Mouse (Mus musculus) induced T-regulatory cell, adult 2 months (primary cell): ENCODE data around the gene Klf7.

Source experiments
- DNase-seq: peaks from one replicate; pipeline ENCODE4 v3.0.0-alpha.2; 2012; ENCODE audit warnings: low read depth

Gene Klf7

GRCm38 (mm10) chr1:64020672-64021635 lies 101.1 kb downstream of the Klf7 start:
- no peak for DNase-seq

DNA sequence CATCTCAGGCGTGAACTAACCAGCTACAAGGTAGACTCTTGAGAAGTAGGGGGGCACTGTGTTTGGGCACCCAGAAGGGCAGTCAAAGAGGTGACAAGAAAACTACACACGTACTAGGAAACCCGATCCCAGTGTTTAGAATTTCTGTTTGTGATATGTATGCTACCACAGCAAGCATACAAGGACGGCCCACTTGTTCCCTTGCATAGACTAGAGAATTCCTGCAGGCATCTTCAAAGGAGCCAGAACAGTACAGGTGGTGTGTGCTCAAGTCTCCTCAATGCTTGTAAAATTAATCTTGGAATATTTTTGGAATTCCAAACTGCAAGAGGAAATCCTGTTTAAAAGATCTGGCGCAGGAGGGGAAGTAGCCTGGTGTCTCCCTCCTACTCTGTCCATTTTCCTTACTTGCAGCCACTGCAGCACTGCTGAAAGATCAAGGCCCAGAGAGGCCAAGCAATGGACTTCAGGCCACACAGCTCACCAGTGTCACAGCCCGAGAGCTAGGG lies 102.9 kb downstream of the Klf7 start:
- DNase-seq: no peak

- DNase-seq: no peak
Measured at GRCm38 (mm10) chr1:64018466-64019077, 103.5 kb downstream of the Klf7 start.

DNA sequence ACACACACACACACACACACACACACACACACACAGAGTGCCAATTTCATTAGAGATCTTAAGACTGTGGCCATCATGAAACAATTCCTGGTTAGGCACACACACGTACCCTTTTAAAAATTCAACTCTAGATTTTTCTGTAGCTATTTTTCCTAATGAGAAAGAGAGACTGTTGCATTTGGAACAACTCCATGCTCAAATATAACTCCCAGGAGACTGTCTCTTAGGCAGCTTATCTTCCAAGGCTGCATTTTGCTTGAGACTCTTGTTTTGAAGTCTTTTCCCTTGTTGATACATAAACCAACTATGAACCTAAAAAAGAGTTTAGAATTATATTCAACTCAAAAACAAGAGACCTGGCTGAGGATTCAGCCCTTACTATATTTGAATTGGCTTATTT lies 108.0 kb downstream of the Klf7 start:
- DNase-seq: no peak

DNA sequence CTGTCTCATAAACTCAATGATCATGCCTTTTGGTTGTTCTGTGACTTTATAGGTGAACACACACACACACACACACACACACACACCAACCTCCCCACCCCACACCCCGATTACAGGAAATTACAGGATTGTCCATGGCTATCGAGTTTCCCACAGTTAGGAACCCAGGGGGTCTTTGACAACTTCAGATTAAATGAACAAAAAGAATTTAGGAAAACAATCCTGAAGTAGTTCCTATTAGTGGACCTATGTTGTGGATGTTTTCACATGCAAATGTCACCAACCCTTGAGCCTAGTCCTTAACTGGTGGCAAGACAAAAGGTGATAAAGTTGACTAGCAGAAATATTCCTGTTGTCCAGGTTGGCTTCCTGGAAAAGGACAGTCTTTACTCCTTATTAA lies 113.1 kb downstream of the Klf7 start:
- DNase-seq: no peak

GRCm38 (mm10) chr1:64008031-64008430 lies 114.1 kb downstream of the Klf7 start:
- no peak for DNase-seq

DNA sequence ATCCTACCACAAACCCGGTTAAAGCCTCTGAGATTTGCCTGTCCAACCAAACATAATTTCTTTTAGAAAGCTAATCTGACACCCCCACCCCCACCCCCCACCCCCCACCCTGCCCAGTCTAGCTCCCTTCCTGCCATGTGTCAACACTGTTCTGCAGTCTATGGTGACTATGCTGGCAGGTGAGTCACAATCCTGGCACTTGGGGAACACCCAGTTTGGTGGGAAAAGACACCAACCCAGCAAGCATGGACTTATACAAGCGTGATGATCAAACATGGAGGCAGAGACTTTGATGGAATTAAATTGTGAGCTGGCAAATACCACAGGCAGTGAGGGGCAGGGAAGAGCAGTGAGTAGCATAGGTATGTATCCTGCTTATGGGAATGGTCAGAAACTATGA lies 116.9 kb downstream of the Klf7 start:
- DNase-seq: no peak

DNA sequence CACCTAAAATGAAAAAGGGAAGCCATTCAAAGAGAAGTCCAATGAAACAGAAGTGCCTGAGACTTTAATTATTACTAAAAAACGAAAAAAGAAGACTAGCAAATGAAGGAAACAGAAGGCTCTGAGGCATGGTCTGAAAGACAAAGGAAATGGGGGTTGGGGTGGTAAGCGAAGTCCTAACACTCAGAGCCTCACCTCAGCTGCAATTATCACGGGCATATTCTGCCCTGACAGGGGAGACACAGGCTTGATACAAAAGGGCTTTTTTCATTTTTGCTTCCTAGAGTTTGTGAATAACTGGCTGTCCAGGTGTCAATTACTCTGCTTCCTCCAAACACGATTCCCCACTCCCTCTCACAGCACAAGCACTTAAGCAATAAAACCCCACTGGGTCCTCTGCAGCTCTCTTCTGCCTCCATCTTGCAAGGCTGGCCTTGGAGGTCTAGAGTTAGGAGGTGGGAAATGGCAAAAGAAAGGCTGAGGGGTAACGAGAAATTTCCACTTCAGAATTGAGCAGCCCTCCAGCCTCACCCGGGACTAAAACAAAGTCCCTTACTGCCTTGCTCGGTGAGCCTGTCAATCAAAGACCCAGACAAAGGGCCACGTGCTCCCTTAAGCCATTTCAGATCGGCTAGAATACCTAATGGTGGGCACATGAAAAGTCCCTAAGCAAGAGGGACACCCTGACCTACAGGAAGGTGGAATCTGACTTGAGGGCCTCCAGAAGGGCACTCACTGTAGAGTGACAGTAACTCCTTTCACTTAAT lies 118.4 kb downstream of the Klf7 start:
- no peak for DNase-seq

GRCm38 (mm10) chr1:64002036-64002435 lies 120.0 kb downstream of the Klf7 start:
- no peak for DNase-seq

GRCm38 (mm10) chr1:64000597-64000996 lies 121.5 kb downstream of the Klf7 start:
- peak; percentile 71 for DNase-seq

DNA sequence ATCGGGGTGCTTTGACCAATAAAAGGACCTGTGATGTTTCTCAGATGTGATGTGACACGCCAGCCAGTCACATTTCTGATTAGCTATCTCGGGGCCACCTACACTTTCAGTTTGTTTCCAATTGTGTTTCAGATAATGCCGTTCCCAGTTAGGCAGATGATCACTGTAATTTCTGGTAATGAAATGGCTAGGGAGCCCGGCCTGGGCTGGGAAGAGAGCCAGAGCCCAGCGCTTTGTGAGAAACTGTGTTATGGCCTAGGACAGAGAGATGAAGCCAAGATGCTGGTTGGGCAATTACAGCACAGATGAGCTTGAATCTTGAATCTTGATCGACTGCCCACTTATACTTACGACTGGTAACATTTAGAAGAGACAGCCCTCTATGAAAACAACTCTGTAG lies 122.6 kb downstream of the Klf7 start:
- no peak for DNase-seq

DNA sequence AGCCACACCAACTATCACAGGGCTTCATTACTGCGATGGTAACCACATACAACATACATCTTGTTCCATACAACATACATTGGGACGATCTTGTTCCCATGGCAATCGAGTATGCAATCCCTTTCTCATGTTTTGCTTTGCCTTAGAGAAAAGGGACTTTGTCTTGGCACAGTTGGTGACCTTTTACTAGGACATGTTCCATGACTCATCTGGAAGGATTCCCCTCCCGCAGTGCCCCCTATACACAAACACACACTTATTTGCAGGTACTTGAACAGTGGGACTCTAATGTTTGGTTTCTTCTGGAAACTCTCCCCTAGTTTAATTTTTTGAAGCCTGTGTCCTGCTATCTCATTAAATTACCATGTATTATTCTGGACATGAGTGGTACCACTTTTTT lies 123.2 kb downstream of the Klf7 start:
- no peak for DNase-seq

DNA sequence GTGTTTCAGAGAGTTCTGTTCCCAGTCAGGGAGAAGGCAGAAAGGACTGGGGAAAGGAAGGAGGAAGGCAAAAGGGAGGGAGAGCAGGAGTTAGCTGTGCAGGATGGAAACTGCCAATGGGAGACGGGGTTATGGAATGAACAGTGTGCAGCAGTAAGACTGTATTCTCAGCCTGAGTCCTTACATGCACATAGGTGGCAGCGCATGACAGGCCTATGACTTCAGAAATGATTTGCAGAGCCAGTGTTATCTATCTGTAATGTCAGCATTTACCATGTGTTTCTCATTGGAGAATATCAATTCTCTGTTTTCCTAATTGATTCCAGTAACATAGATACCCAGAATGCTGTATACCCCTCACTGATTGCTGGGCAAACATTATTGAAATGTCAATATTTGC lies 123.9 kb downstream of the Klf7 start:
- DNase-seq: no peak

GRCm38 (mm10) chr1:63995828-63996227 lies 126.3 kb downstream of the Klf7 start:
- no peak for DNase-seq

- no peak for DNase-seq
Measured at GRCm38 (mm10) chr1:63995137-63995492, 127.0 kb downstream of the Klf7 start.

DNA sequence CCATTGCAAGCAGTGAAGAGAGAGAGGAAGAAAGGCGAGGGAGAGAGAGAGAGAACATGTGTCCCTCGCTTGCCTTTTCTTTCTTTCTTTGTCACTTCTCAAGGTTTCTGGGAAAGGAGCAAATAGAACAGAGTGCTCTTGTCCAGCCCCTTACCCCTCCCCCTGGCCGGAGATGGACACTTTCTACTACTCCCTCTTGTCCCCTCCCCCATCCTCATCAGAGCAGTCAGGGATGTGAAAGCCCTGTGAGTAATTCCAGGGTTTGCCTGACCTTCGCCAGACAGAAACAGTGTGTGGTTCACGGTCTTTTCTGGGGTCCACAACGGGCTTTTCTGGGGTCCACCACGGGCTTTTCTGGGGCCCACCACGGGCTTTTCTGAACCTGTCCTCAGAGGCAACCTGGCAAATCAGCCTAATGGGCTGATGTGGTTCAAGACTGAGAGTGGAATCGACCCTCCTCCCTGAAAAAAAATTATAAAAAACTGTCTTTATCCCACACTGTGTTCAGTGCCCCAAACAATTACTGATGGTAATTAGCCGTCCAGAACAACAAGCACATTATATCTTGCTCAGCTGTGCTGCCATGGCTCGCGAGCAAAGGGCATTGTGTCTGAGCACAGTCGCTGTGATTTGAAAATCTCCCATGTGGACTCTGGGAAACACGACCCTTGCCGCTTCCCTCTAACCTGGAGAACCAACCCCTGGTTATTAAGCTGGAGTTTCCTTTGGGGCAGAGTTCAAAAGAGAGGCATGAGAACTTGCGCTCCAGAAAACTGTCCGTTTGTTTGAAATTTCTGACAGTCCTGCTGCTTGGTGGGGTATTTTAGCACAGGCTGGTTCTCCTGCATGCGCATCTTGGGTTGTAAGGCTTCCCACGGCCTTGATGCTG lies 127.6 kb downstream of the Klf7 start:
- no peak for DNase-seq

- no peak for DNase-seq
Measured at GRCm38 (mm10) chr1:63992506-63992905, 129.6 kb downstream of the Klf7 start.

- DNase-seq: no peak
Measured at GRCm38 (mm10) chr1:63990416-63990815, 131.7 kb downstream of the Klf7 start.

- no peak for DNase-seq
Measured at GRCm38 (mm10) chr1:63980733-63981132, 141.3 kb downstream of the Klf7 start.
